Mouse (Mus musculus) CH12.LX (cell line): Measurements from ENCODE around the gene Dusp2.
A peak's percentile ranks its signal among the peaks of the same experiment; 100 is the strongest.

Experiments used
- CTCF ChIP-seq, 2 experiments: IDR thresholded peaks in 1 of 2; conservative IDR thresholded peaks in 1 of 2; 2 replicates each; pipeline ENCODE4 v1.5.1; 2011 to 2012; ENCODE audit warnings: low read depth in 2 of 2, low read length in 2 of 2, improper control_type of control experiment in 1 of 2, inconsistent platforms in 1 of 2, mild to moderate bottlenecking in 1 of 2, moderate library complexity in 1 of 2
- HCFC1 ChIP-seq: IDR thresholded peaks from 2 replicates; pipeline ENCODE4 v1.6.1; 2012; ENCODE audit warnings: low read depth, mild to moderate bottlenecking, inconsistent platforms, low read length, improper control_type of control experiment
- MAFK ChIP-seq: IDR thresholded peaks from 2 replicates; pipeline ENCODE4 v1.6.1; 2011; ENCODE audit warnings: low read length, improper control_type of control experiment; ENCODE audit not compliant: insufficient replicate concordance
- MXI1 ChIP-seq: IDR thresholded peaks from 2 replicates; pipeline ENCODE4 v1.6.1; 2011; ENCODE audit warnings: mild to moderate bottlenecking, low read depth, low read length, improper control_type of control experiment
- NELFE ChIP-seq: IDR thresholded peaks from 2 replicates; pipeline ENCODE4 v1.6.1; 2011; ENCODE audit warnings: low read depth, low read length, improper control_type of control experiment
- POLR2A ChIP-seq: IDR thresholded peaks from 2 replicates; pipeline ENCODE4 v1.6.1; 2011; ENCODE audit warnings: low read depth, mild to moderate bottlenecking, improper control_type of control experiment, low read length
- POLR2AphosphoS2 ChIP-seq: IDR thresholded peaks from 2 replicates; pipeline ENCODE4 v1.6.1; 2011; ENCODE audit warnings: low read depth, low read length, improper control_type of control experiment
- RCOR1 ChIP-seq: conservative IDR thresholded peaks from 2 replicates; pipeline ENCODE4 v1.6.1; 2012; ENCODE audit warnings: low read depth, mild to moderate bottlenecking, inconsistent platforms, low read length, improper control_type of control experiment
- TCF12 ChIP-seq: IDR thresholded peaks from 2 replicates; pipeline ENCODE4 v1.6.1; 2014; ENCODE audit warnings: low read depth, mild to moderate bottlenecking, inconsistent platforms, low read length, improper control_type of control experiment
- USF1 ChIP-seq: IDR thresholded peaks from 2 replicates; pipeline ENCODE4 v1.6.1; 2014; ENCODE audit warnings: low read depth, mild to moderate bottlenecking, inconsistent platforms, low read length, improper control_type of control experiment
- USF2 ChIP-seq: conservative IDR thresholded peaks from 2 replicates; pipeline ENCODE4 v1.6.1; 2011; ENCODE audit warnings: low read depth, low read length, improper control_type of control experiment
- ZNF384 ChIP-seq: IDR thresholded peaks from 2 replicates; pipeline ENCODE4 v1.6.1; 2012; ENCODE audit warnings: low read depth, low read length, improper control_type of control experiment, inconsistent platforms

- TF ChIP-seq RCOR1 (no peak), USF1 (no peak), USF2 (no peak), CTCF (conservative IDR thresholded peaks at IDR 0.05 in 1 of 2, IDR thresholded peaks at IDR 0.05 in 1 of 2; ENCODE audit: low read depth in 2 of 2, low read length in 2 of 2) (peak in 1 of 2 experiments; percentile 59; a peak in 2 of 4 replicates), MAFK (no peak), HCFC1 (no peak), POLR2A (no peak), POLR2AphosphoS2 (no peak), TCF12 (no peak), MXI1 (no peak), ZNF384 (no peak), NELFE (no peak)
Measured at GRCm38 (mm10) chr2:127311193-127311592, 24.8 kb upstream of the Dusp2 start.
